Mouse (Mus musculus) kidney, adult 9 months (tissue): Measurements from ENCODE around the gene Thap3.
A peak's percentile ranks its signal among the peaks of the same experiment; 100 is the strongest.

ENCODE experiments used
- DNase-seq: peaks from one replicate; pipeline ENCODE4 v3.0.0; 2022

The Thap3 gene

GRCm38 (mm10) chr4:152008622-152009075, 19.9 kb upstream of the Thap3 start, which contains the start of gene Klhl21:
TSS of gene Klhl21 (plus strand) at chr4:152008803.
- DNase-seq: peak; percentile 96

GRCm38 (mm10) chr4:152008148-152008500, 19.3 kb upstream of the Thap3 start:
- DNase-seq: peak; percentile 51

- peak; percentile 66 for DNase-seq
These were observed 18.8 kb upstream of the Thap3 start for GRCm38 (mm10) chr4:152007481-152008147.

GRCm38 (mm10) chr4:152006812-152007211, 18.0 kb upstream of the Thap3 start:
- peak; percentile 32 for DNase-seq

GRCm38 (mm10) chr4:152006137-152006536, 17.3 kb upstream of the Thap3 start:
- DNase-seq: peak; percentile 36

GRCm38 (mm10) chr4:152002063-152002462, 13.3 kb upstream of the Thap3 start:
- no peak for DNase-seq

- no peak for DNase-seq
These were observed 12.5 kb upstream of the Thap3 start for GRCm38 (mm10) chr4:152001335-152001734.

- no peak for DNase-seq
These were observed 12.1 kb upstream of the Thap3 start for GRCm38 (mm10) chr4:152000906-152001305.

- no peak for DNase-seq
These were observed 10.7 kb upstream of the Thap3 start for GRCm38 (mm10) chr4:151999481-151999880.

GRCm38 (mm10) chr4:151997701-151998100, 8.9 kb upstream of the Thap3 start:
- DNase-seq: no peak

GRCm38 (mm10) chr4:151996951-151997222, 8.1 kb upstream of the Thap3 start:
- no peak for DNase-seq

- peak; percentile 99 for DNase-seq
These were observed 7.6 kb upstream of the Thap3 start, which contains the start of gene Phf13 for GRCm38 (mm10) chr4:151996173-151996950. TSS of gene Phf13 (minus strand) at chr4:151996258.

GRCm38 (mm10) chr4:151995371-151996172, 6.8 kb upstream of the Thap3 start:
- no peak for DNase-seq

GRCm38 (mm10) chr4:151994228-151995171, 5.7 kb upstream of the Thap3 start:
- no peak for DNase-seq

GRCm38 (mm10) chr4:151993035-151993434, 4.2 kb upstream of the Thap3 start:
- no peak for DNase-seq

GRCm38 (mm10) chr4:151992091-151992490, 3.3 kb upstream of the Thap3 start:
- no peak for DNase-seq

GRCm38 (mm10) chr4:151989110-151989488, 302 bp upstream of the Thap3 start:
- no peak for DNase-seq

- no peak for DNase-seq
These were observed 819 bp downstream of the Thap3 start for GRCm38 (mm10) chr4:151988014-151988341.

GRCm38 (mm10) chr4:151986650-151987049, 2.1 kb downstream of the Thap3 start:
- DNase-seq: no peak

- DNase-seq: no peak
These were observed 2.9 kb downstream of the Thap3 start for GRCm38 (mm10) chr4:151985886-151986285.

GRCm38 (mm10) chr4:151983560-151983959, 5.2 kb downstream of the Thap3 start:
- DNase-seq: no peak

- DNase-seq: no peak
These were observed 5.8 kb downstream of the Thap3 start for GRCm38 (mm10) chr4:151983043-151983442.

GRCm38 (mm10) chr4:151981363-151981762, 7.4 kb downstream of the Thap3 start:
- peak; percentile 87 for DNase-seq
